Mouse (Mus musculus) CD4-positive, CD25-positive, alpha-beta regulatory T cell, adult 2 months (primary cell): ENCODE data around the gene Pick1.
A peak's percentile ranks its signal among the peaks of the same experiment; 100 is the strongest.

Experiments used
- DNase-seq: peaks from one replicate; pipeline ENCODE4 v3.0.0-alpha.2; 2012; ENCODE audit warnings: low read depth, low spot score

Pick1 gene

GRCm38 (mm10) chr15:79270317-79271123, 41.5 kb downstream of the Pick1 start:
- DNase-seq: peak; percentile 93

GRCm38 (mm10) chr15:79271124-79271746, 42.3 kb downstream of the Pick1 start:
- peak; percentile 88 for DNase-seq

GRCm38 (mm10) chr15:79273020-79273419, 44.0 kb downstream of the Pick1 start:
- no peak for DNase-seq

GRCm38 (mm10) chr15:79277728-79278127, 48.8 kb downstream of the Pick1 start:
- no peak for DNase-seq

GRCm38 (mm10) chr15:79280209-79280608, 51.2 kb downstream of the Pick1 start:
- DNase-seq: peak; percentile 78

GRCm38 (mm10) chr15:79280850-79281249, 51.9 kb downstream of the Pick1 start:
- peak; percentile 22 for DNase-seq

GRCm38 (mm10) chr15:79281389-79281788, 52.4 kb downstream of the Pick1 start:
- DNase-seq: peak; percentile 79

GRCm38 (mm10) chr15:79282434-79282833, 53.5 kb downstream of the Pick1 start:
- no peak for DNase-seq

- no peak for DNase-seq
Measured at GRCm38 (mm10) chr15:79283371-79283770, 54.4 kb downstream of the Pick1 start.

- no peak for DNase-seq
Measured at GRCm38 (mm10) chr15:79285399-79285798, 56.4 kb downstream of the Pick1 start, which contains the start of gene Baiap2l2. Gene Baiap2l2 (minus strand): TSS chr15:79285537.

GRCm38 (mm10) chr15:79286141-79286540, 57.2 kb downstream of the Pick1 start:
- DNase-seq: no peak

- no peak for DNase-seq
Measured at GRCm38 (mm10) chr15:79287091-79287490, 58.1 kb downstream of the Pick1 start.

GRCm38 (mm10) chr15:79288387-79288786, 59.4 kb downstream of the Pick1 start:
- DNase-seq: no peak

GRCm38 (mm10) chr15:79289441-79289840, 60.5 kb downstream of the Pick1 start:
- no peak for DNase-seq

GRCm38 (mm10) chr15:79290340-79290739, 61.4 kb downstream of the Pick1 start:
- no peak for DNase-seq

- DNase-seq: no peak
Measured at GRCm38 (mm10) chr15:79292779-79293178, 63.8 kb downstream of the Pick1 start.

- no peak for DNase-seq
Measured at GRCm38 (mm10) chr15:79298553-79298952, 69.6 kb downstream of the Pick1 start.
